Mouse (Mus musculus): ENCODE data around the gene C9orf72.
"Not testable (repeated sequence)": the region's sequence is repeated elsewhere in the genome, so short reads cannot be mapped to it uniquely, and the experiment has no call there.

Gene C9orf72

GRCm38 (mm10) chr4:35225734-35226495, at the start of gene C9orf72:
Gene C9orf72, minus strand, starts transcription at chr4:35226175.
- peak; percentile 98 for DNase-seq (ENCODE audit: low read depth, low spot score)

DNA sequence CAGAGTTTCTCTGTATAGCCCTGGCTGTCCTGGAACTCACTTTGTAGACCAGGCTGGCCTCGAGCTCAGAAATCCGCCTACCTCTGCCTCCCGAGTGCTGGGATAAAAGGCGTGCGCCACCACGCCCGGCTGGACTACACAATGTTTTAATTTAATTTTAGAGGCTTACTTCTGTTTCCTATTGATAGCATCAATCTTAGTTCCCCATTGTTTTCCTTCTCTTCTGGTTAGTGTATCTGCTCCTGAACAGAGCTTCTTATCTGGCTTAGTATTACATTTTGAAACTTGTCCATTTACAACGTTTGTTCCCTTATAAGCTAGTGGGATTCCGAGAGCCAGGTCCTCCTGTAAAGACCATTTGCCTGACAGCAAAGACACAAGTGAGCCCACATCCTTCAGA, 33.0 kb upstream of the C9orf72 start:
- DNase-seq (ENCODE audit: low read depth, low spot score) = no peak

- DNase-seq (ENCODE audit: low read depth, low spot score) = no peak
These were observed 18.0 kb upstream of the C9orf72 start for GRCm38 (mm10) chr4:35244023-35244422.

DNA sequence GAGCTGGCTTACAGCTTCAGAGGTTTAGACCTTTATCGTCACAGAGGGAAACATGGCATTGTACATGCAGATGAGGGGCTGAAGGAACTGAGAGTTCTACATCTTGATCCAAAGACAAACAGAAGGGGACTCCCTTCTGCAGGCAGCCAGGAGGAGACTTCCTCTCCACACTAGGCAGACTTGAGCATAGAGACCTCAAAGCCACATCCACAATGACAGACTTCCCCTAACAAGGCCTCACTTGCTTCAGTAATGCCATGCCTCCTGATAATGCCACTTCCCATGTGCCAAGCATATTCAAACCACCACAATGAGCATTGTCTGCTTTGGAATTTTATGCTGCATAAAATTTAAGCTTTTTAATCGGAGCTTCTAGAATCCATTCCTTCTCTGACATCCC, 15.8 kb upstream of the C9orf72 start:
- no peak for DNase-seq (ENCODE audit: low read depth, low spot score)

DNA sequence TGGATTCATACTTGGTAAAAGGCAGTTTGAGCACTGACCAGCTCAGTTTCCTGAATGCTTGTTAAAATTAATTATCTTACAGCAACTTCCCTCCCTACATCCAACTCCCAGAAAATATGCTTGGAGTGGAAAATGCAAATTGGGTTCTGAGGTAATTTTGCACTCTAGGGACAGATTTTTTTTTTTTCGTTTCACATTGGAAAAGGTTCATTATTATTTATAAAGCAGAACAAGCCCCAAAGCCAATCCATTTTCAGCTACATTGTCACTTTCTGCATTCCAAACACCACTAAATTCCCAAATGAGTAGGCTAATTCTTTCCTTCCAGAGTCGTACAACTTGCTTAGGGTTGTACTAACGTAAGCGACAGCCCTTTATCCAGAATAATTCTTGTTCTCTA, 12.7 kb upstream of the C9orf72 start:
- DNase-seq (ENCODE audit: low read depth, low spot score) = no peak

GRCm38 (mm10) chr4:35238240-35238639, 12.3 kb upstream of the C9orf72 start:
- not testable (repeated sequence) for DNase-seq (ENCODE audit: low read depth, low spot score)

DNA sequence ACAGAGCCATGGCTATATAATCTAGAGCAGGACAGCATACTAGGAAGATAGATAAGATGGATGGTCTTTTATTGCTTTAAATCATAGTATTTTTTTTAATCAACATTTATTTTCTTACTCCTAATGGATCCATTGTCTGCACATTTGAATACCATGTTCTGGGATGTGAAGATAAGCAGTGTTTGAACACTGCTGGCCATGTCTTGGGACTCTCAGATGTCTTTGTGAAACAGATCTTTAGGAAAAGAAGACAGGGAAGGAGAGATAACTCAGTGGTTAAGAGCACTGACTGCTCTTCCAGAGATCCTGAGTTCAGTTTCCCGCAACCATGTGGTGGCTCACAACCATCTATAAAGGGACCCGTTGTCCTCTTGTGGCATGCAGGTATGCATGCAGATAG, 10.3 kb upstream of the C9orf72 start:
- no peak for DNase-seq (ENCODE audit: low read depth, low spot score)

- no peak for DNase-seq (ENCODE audit: low read depth, low spot score)
These were observed 2.3 kb upstream of the C9orf72 start for GRCm38 (mm10) chr4:35228260-35228659.

DNA sequence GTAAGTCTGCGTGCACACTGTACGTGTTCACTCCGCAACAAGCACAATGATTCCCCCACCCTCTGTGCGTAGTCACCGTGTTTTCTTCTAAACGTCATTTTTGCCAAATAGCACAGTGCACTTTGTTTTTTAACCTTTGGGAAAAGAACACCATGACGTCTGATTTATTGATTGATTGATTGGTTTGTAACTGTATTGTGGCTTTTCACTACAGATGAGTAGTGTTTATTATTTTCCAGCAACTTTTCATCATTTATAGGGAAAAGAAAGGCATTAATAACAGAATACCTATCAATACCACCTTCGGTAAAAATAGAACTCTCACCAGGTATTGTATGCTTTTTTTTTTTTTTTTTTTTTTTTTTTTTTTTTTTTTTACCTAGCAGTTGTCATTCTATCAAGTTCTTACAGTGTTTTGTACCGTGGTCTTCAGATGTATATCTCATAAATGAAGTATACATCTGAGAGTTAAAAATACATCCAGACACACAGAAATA, 569 bp upstream of the C9orf72 start:
- DNase-seq (ENCODE audit: low read depth, low spot score) = peak; percentile 81

GRCm38 (mm10) chr4:35225141-35225733, 738 bp downstream of the C9orf72 start:
- peak; percentile 53 for DNase-seq (ENCODE audit: low read depth, low spot score)

DNA sequence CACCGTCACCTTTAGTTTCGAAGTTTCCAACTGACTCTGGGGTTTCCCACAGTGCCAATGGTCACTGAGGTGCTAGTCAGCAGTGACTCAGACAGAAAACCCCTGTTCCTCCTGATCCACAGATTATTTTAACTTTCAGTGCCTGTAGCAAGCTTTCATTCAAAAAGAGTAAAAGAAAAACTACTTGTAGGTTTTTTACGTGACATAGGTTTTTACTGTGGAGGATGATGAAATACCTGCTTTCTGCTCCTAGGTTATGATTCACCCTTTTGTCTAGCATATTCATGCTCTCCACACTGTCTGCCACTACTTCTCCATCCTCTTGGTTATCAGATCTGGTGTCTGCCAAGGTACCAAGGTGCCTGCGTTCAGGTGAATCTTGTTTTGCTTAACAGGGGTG, 1.9 kb downstream of the C9orf72 start:
- DNase-seq (ENCODE audit: low read depth, low spot score) = peak; percentile 48

GRCm38 (mm10) chr4:35223376-35223988, 2.5 kb downstream of the C9orf72 start:
- DNase-seq (ENCODE audit: low read depth, low spot score) = no peak

DNA sequence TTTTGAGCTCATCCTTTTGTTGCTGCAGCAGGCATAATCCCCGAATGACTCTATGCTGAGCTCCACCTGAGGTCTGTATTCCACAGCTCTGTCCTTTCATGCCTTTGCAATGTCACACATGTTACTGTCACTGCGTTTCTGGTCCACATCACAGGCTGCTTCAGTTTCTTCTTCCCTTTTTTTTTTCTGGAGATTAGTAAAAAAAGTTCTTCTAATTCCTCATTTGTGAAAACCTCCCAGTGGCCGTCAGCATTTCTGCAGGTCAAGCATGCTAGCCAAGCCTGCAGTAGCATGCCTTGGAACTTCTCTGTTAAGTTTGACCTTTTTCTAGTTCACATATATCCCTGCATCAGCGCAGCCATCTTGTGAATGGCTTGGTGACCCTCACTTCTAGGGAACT, 4.1 kb downstream of the C9orf72 start:
- DNase-seq (ENCODE audit: low read depth, low spot score) = no peak

GRCm38 (mm10) chr4:35221131-35221530, 4.8 kb downstream of the C9orf72 start:
- DNase-seq (ENCODE audit: low read depth, low spot score) = no peak

- no peak for DNase-seq (ENCODE audit: low read depth, low spot score)
These were observed 5.8 kb downstream of the C9orf72 start for GRCm38 (mm10) chr4:35220108-35220731.

DNA sequence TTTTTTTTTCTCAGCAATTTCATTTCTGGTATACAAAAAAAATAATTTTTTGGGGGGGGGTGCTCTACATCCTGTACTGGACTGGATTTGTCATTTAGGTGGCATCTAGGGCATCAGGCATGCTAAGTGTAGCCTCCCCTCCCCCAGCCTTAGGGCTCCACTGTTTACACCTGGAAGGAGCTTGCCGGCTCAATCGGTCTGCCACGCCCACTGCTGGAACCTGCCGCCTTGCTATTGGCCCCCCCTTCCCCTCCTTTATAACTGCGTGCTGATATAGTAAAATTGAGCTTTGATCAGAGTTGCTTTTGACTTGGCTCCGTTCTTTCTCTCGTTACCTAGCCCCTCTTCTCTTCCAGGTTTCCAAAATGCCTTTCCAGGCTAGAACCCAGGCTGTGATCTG, 21.3 kb downstream of the C9orf72 start:
- DNase-seq (ENCODE audit: low read depth, low spot score) = no peak

DNA sequence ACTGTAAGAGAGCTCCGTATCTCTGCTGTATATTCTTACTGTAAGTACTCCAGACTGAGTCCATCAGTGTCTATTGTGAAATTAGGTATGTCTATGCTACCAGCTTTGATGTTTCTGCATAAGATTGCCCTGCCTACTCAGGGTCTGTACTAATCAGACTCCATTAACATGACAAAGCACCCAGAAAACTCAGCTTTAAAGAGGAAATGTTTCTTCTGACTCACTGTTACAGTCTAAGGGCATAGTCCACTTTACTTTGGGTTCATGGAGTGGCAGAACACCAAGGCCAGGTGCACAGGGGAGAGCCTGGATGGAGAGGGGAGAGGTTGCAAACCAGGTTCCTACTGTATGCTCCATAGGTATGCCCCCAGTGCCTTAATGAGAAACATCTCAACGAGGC, 22.3 kb downstream of the C9orf72 start:
- no peak for DNase-seq (ENCODE audit: low read depth, low spot score)

DNA sequence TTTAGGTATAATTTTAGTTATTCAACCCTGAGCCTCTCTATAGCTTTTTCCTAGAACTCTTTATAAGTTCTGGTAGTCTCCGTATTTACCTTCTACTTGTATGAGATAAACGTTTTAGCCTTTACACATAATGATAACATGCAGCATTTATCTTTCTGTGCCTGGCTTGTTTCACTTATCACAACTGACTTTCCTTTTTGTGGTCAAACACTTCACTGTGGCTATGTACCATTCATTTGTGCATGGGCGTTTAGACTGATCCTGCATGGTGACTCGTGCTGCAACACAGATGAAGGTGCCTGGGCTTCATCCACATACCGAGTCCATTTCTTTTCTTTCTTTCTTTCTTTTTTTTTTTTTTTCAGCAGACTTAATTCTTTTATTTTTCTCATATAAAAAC, 24.3 kb downstream of the C9orf72 start:
- no peak for DNase-seq (ENCODE audit: low read depth, low spot score)

- peak; percentile 34 for DNase-seq (ENCODE audit: low read depth, low spot score)
These were observed 33.2 kb downstream of the C9orf72 start for GRCm38 (mm10) chr4:35192725-35193124.

- DNase-seq (ENCODE audit: low read depth, low spot score) = no peak
These were observed 36.2 kb downstream of the C9orf72 start for GRCm38 (mm10) chr4:35189794-35190193.

- no peak for DNase-seq (ENCODE audit: low read depth, low spot score)
These were observed 38.2 kb downstream of the C9orf72 start for GRCm38 (mm10) chr4:35187617-35188326.
